Mouse (Mus musculus): ENCODE results near the gene Olfr1198.

Olfr1198 gene

GRCm38 (mm10) chr2:88751270-88751669 is at the start of gene Olfr1198:
Olfr1198 (minus strand) TSS chr2:88751370.
- no peak for DNase-seq (ENCODE audit: low read depth)

GRCm38 (mm10) chr2:88792736-88793135 is 41.6 kb upstream of the Olfr1198 start, which contains the start of gene Olfr1201:
Olfr1201 (plus strand) TSS chr2:88793036.
- DNase-seq (ENCODE audit: low read depth), result no peak

GRCm38 (mm10) chr2:88770388-88770787 is 19.2 kb upstream of the Olfr1198 start, which contains the start of gene Olfr1200:
Olfr1200 (minus strand) TSS chr2:88770488.
- no peak for DNase-seq (ENCODE audit: low read depth)

- no peak for DNase-seq (ENCODE audit: low read depth)
Measured at GRCm38 (mm10) chr2:88760369-88760768, 9.2 kb upstream of the Olfr1198 start, which contains the start of gene Olfr1199. Olfr1199 (minus strand) TSS chr2:88760469.

GRCm38 (mm10) chr2:88743379-88743778 is 7.8 kb downstream of the Olfr1198 start:
- DNase-seq (ENCODE audit: low read depth), result no peak

- DNase-seq (ENCODE audit: low read depth), result no peak
Measured at GRCm38 (mm10) chr2:88732266-88732665, 18.9 kb downstream of the Olfr1198 start, which contains the start of gene Olfr1197. Olfr1197 (minus strand) TSS chr2:88732366.

GRCm38 (mm10) chr2:88704497-88704896 is 46.7 kb downstream of the Olfr1198 start, which contains the start of gene Olfr1196:
Olfr1196 (minus strand) TSS chr2:88704597.
- DNase-seq (ENCODE audit: low read depth), result no peak
